Mouse (Mus musculus): ENCODE results near the gene Vps26a.

DNA sequence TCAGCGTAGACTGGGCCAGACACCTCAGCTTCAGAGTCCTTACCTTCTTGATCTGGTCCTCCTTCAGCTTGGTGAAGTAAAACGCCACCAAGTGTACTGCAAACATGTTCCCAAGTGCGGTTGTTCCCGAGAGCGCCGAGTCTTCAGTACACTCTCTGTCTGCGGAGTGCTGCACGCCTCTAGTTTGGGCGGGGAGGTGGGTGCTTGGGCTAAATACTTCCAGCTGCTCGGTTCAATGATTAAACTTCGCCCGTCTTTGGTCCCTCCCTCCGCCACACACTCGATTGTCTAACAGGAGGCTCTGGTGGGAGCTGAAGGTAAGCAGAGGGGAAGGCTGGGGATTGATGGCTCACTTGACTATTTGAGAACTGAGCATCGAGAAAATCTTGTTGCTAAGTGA is 64.3 kb downstream of the Vps26a start, which contains the start of gene Hkdc1:
- TF ChIP-seq POLR2A (IDR thresholded peaks at IDR 0.05; ENCODE audit: extremely low read depth, insufficient read depth, low read length) (no peak), CTCF (IDR thresholded peaks at IDR 0.05; ENCODE audit: extremely low read depth, insufficient read depth, low read length) (no peak)

Data from cortical plate, adult 2 months (tissue).